Mouse (Mus musculus): ENCODE results near the gene C1qtnf3. TPM values are rescaled to one million over a fixed set of nuclear protein-coding genes. Genes with fewer than 3 reads are reported as not detected.

The C1qtnf3 gene
- polyA plus RNA-seq, 1 experiment = 0.96 TPM

DNA sequence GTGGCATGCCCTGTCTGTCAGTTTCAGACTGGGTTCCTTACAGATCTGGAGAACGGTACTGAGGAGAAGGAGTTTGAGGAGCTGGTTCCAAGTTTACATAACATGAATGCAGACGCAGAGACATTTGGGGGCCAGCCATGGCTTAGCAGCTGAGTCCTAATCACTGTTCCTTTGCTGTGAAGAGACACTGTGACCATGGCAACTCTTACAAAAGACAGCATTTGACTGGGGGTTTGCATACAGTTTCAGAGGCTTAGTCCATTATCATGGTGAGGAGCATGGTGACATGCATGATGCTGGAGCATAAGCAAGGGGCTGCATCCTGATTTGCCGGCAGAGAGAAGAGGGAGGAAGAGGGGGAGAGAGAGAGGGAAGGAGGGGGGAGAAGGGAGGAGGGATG lies 29.6 kb upstream of the C1qtnf3 start:
- no peak for TF ChIP-seq POLR2A (IDR thresholded peaks at IDR 0.05; ENCODE audit: low read depth, low read length)
- no peak for TF ChIP-seq CTCF (IDR thresholded peaks at IDR 0.05; ENCODE audit: extremely low read depth, insufficient read length, insufficient replicate concordance, low read depth, low read length)
- Histone ChIP-seq H3K36me3 (ENCODE audit: control insufficient read depth, insufficient read depth, low read length) (no peaks in the 10 kb centered on the region), H3K4me1 (ENCODE audit: control insufficient read depth, insufficient read depth, insufficient read length, low read length) (0 out of 2 replicates have a peak, but pooled peaks cover 3% of the 10 kb centered on the region), H3K4me3 (ENCODE audit: low read depth, low read length) (no peak overlapping the region), H3K27ac (ENCODE audit: insufficient read depth, low read depth, low read length) (no peak overlapping the region), H3K27me3 (ENCODE audit: control insufficient read depth, insufficient read depth, low read length) (no peaks in the 10 kb centered on the region)
- WGBS = 60% methylated on average over 3 of the region's 3 CpGs

GRCm38 (mm10) chr15:10923076-10923995 lies 28.8 kb upstream of the C1qtnf3 start:
- WGBS = 70% methylated on average over 4 of the region's 4 CpGs
- 0 out of 2 replicates have a peak, but pooled peaks cover 3% of the 10 kb centered on the region for H3K4me1 ChIP-seq (ENCODE audit: control insufficient read depth, insufficient read depth, insufficient read length, low read length)
- no peaks in the 10 kb centered on the region for H3K36me3 ChIP-seq (ENCODE audit: control insufficient read depth, insufficient read depth, low read length)
- no peaks in the 10 kb centered on the region for H3K27me3 ChIP-seq (ENCODE audit: control insufficient read depth, insufficient read depth, low read length)
- H3K27ac ChIP-seq (ENCODE audit: insufficient read depth, low read depth, low read length) = no peak overlapping the region
- TF ChIP-seq CTCF (IDR thresholded peaks at IDR 0.05; ENCODE audit: extremely low read depth, insufficient read length, insufficient replicate concordance, low read depth, low read length) (no peak), POLR2A (IDR thresholded peaks at IDR 0.05; ENCODE audit: low read depth, low read length) (no peak)
- no peak overlapping the region for H3K4me3 ChIP-seq (ENCODE audit: low read depth, low read length)

DNA sequence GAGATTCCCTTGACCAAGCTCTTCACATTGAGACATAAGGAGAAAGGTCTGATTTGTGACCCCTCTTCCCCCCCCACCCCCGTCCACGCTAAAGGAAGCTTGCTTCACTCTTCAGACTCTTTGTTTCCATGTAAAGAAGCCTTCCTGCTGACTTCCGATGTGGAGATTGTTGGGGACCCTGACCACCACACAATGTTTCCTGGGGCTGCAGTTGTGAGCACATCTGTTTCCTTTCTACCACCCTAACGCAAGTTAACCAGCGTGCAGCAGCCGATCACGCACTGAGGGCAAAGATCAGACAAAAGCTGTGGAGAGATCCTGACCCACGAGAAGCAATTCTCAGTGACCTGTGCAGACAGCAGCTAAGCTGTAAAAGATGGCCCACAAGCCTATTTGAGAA lies 24.8 kb upstream of the C1qtnf3 start:
- Histone ChIP-seq H3K36me3 (ENCODE audit: control insufficient read depth, insufficient read depth, low read length) (no peaks in the 10 kb centered on the region), H3K4me3 (ENCODE audit: low read depth, low read length) (no peak overlapping the region), H3K27ac (ENCODE audit: insufficient read depth, low read depth, low read length) (no peak overlapping the region), H3K27me3 (ENCODE audit: control insufficient read depth, insufficient read depth, low read length) (no peaks in the 10 kb centered on the region), H3K4me1 (ENCODE audit: control insufficient read depth, insufficient read depth, insufficient read length, low read length) (no peaks in the 10 kb centered on the region)
- TF ChIP-seq POLR2A (IDR thresholded peaks at IDR 0.05; ENCODE audit: low read depth, low read length) (no peak), CTCF (IDR thresholded peaks at IDR 0.05; ENCODE audit: extremely low read depth, insufficient read length, insufficient replicate concordance, low read depth, low read length) (no peak)
- 76% methylated on average over 8 of the region's 8 CpGs for WGBS

- H3K27ac ChIP-seq (ENCODE audit: insufficient read depth, low read depth, low read length) = no peak overlapping the region
- no peak overlapping the region for H3K4me3 ChIP-seq (ENCODE audit: low read depth, low read length)
- WGBS = 94% methylated on average over 5 of the region's 5 CpGs
- H3K27me3 ChIP-seq (ENCODE audit: control insufficient read depth, insufficient read depth, low read length) = no peaks in the 10 kb centered on the region
- no peak for TF ChIP-seq CTCF (IDR thresholded peaks at IDR 0.05; ENCODE audit: extremely low read depth, insufficient read length, insufficient replicate concordance, low read depth, low read length)
- no peak for TF ChIP-seq POLR2A (IDR thresholded peaks at IDR 0.05; ENCODE audit: low read depth, low read length)
- no peaks in the 10 kb centered on the region for H3K36me3 ChIP-seq (ENCODE audit: control insufficient read depth, insufficient read depth, low read length)
- H3K4me1 ChIP-seq (ENCODE audit: control insufficient read depth, insufficient read depth, insufficient read length, low read length) = no peaks in the 10 kb centered on the region
Measured at GRCm38 (mm10) chr15:10928633-10929270, 23.4 kb upstream of the C1qtnf3 start.

DNA sequence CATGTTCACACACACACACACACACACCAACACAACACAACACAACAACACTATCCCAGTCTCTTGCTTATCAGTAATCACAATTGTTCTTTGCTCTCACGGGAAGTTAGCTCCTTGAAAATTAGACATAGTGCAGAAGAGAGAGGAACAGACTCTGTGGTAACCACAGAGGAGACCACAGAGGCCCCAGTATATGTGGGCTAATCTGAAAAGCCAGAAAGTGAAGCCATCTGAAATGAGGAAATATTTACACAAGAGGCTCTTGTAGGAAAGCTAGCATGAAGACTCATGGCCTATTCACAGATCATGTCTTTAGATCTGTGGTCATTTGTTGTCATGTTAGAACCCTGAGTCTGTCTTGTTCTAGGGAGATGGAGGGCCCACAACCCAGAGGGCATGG lies 18.2 kb upstream of the C1qtnf3 start:
- Histone ChIP-seq H3K4me3 (ENCODE audit: low read depth, low read length) (no peak overlapping the region), H3K36me3 (ENCODE audit: control insufficient read depth, insufficient read depth, low read length) (no peaks in the 10 kb centered on the region), H3K4me1 (ENCODE audit: control insufficient read depth, insufficient read depth, insufficient read length, low read length) (no peaks in the 10 kb centered on the region), H3K27me3 (ENCODE audit: control insufficient read depth, insufficient read depth, low read length) (no peaks in the 10 kb centered on the region), H3K27ac (ENCODE audit: insufficient read depth, low read depth, low read length) (no peak overlapping the region)
- TF ChIP-seq CTCF (IDR thresholded peaks at IDR 0.05; ENCODE audit: extremely low read depth, insufficient read length, insufficient replicate concordance, low read depth, low read length) (no peak), POLR2A (IDR thresholded peaks at IDR 0.05; ENCODE audit: low read depth, low read length) (no peak)
- WGBS = 29% methylated on average over 1 of the region's 1 CpGs

GRCm38 (mm10) chr15:10940148-10941108 lies 11.7 kb upstream of the C1qtnf3 start:
- Histone ChIP-seq H3K27ac (ENCODE audit: insufficient read depth, low read depth, low read length) (no peak overlapping the region), H3K36me3 (ENCODE audit: control insufficient read depth, insufficient read depth, low read length) (no peaks in the 10 kb centered on the region), H3K27me3 (ENCODE audit: control insufficient read depth, insufficient read depth, low read length) (no peaks in the 10 kb centered on the region), H3K4me3 (ENCODE audit: low read depth, low read length) (no peak overlapping the region), H3K4me1 (ENCODE audit: control insufficient read depth, insufficient read depth, insufficient read length, low read length) (no peaks in the 10 kb centered on the region)
- TF ChIP-seq CTCF (IDR thresholded peaks at IDR 0.05; ENCODE audit: extremely low read depth, insufficient read length, insufficient replicate concordance, low read depth, low read length) = no peak
- TF ChIP-seq POLR2A (IDR thresholded peaks at IDR 0.05; ENCODE audit: low read depth, low read length) = no peak
- WGBS = 70% methylated on average over 15 of the region's 15 CpGs
